Mouse (Mus musculus) B cell, adult 67 days (primary cell): ENCODE measurements around the gene Chd5. TPM values are rescaled to one million over a fixed set of nuclear protein-coding genes. Genes with fewer than 3 reads are reported as not detected.

Source experiments
- total RNA-seq, 2 experiments: library from RNA; stranded (reverse); gene quantifications; 4 replicates each; pipeline ENCODE4 v1.2.4; 2023

Gene Chd5
- total RNA-seq: under 1 TPM in 1 of 2 experiments, not detected in 1; 0.09 TPM

DNA sequence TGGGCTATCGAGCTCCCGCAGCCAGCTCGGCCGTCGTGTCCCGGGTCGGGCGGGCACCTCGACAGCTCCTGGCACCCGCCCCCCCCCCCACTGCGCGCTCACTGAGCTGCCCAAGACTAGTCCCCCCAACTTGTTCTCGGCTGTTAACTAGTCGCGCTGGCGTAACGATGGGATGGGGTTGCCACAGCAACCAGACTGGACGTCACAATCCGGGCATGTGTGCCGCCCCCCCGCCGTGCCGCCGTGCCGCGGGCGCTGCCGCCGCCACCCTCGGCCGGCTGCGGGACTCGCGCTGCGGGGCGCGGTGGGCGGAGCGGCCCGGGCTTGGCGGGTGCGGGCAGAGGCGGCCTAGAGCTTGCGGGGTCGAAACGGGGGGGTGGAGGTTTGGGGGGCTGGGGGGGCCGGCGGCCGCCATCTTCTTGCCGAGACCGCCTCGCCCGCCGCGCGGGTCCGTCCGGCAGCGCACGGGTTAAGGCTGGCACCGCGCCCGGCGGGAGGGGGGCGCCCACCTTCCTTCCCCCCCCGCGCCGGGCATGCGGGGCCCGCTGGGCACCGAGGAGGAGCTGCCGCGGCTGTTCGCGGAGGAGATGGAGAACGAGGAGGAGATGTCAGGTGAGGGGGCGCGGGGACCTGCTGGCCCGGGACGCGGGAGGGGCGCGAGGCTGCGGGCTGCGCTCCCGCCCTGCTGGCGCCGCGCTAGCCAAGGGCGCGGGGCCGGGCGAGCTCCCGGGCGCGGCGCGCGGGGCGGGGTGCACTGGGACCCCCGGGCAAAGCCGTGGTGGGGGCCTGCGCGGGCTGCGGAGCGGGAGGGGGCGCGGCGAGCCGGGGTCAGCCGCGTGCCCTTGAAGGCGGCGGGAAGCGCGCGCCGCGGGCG, at the start of gene Chd5:
TSS of gene Chd5 (plus strand) at position 233 of the 874 bp plus-strand sequence.

DNA sequence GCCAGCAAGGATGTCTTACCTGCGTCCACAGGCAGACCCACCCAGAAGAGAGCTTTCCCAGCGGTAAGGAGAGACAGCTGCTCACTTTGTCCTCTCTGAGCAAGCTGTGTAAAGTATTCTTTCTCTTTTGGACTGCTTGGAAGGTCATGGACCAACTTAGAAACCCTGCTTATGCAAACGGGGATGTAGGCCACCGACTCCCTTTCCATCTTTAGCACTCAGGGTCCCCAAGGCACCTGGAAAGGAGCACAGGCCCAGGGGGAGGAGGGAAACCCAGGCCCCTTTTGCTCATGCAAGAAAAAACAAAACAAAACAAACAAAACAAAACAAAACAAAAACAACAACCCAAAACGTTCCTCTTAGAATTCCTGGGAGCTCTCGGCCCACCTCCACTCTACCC, 46.9 kb upstream of the Chd5 start, which contains the start of gene Hes3:
TSS of gene Hes3 (minus strand) at position 101 of the 400 bp plus-strand sequence.

DNA sequence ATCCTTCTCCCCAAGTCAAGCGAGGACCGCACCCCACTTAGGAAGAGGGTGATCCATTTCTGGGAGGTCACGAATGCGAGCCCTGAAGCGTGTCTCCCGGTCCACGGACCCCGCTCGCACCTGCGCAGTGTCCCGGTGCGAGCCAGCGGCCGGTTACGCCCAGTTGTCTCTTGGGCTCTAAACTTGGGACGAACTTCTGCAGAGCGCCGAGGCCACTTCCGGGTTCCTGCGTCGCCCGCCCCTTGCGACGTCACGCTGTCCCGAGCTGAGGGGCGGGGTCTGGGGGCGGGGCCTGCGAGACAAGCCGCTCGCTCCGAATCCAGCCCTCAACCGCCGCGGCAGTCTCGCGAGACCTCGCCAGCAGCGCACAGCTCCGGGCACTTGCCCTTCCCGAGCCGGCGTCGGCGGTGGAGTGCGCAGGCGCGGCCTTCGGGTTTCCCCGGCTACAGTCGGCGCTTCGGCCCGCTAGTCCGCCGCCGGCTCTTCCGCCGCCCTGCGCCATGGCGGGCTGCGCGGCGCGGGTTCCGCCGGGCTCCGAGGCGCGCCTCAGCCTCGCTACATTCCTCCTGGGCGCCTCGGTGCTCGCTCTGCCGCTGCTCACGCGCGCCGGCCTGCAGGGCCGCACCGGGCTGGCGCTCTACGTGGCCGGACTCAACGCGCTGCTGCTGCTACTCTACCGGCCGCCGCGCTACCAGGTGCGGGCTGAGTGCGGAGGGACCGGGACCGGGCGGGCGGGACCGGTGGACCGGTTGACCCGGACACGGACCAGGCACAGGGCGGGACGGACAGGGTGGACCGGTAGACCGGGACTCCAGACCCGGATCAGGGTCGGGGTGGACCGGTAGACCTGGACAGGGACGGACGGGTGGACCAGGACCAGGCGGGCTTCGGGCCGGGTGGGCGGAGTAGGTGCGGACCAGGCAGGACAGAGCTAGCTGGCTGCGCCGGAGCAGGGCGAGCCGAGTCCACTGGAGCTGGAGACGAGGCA, 41.3 kb upstream of the Chd5 start, which contains the start of gene Icmt:
TSS of gene Icmt (plus strand) at position 354 of the 988 bp plus-strand sequence.

DNA sequence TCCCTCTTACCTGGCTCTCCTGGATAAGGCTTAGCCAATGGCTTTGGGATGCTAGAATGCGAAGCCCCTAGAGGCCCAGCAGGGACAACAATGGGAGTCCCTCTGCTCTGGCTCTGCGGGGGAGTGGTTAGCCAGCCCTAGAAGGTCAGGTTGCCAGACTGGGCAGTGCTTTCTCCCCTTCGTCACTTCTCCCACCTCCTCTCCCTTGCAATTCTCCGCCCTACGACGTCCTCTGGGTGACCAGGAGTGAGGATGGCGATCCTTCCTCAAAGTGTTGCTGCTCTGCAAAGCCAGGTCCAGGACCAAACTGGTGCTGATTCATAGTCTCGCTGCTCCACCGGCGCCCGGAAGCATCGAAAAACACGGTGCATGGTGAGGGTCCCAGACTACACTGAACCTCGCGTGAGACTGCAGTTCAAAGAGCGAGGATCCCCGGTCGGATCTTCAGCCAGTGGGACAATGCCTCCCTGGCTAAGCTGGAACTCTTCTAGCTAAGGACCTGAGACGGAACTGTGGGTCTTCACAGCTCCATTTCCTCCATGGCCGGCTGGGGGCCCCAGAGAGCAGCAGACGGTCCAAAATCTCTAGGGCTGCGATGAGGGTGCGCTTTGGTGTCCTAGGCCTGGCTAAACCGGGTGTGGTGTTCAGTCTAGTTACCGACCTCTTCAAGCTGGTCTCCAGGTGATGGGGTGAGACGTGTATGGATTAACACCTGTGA, 19.8 kb upstream of the Chd5 start, which contains the start of gene Rnf207:
TSS of gene Rnf207 (minus strand) at position 477 of the 718 bp plus-strand sequence.

DNA sequence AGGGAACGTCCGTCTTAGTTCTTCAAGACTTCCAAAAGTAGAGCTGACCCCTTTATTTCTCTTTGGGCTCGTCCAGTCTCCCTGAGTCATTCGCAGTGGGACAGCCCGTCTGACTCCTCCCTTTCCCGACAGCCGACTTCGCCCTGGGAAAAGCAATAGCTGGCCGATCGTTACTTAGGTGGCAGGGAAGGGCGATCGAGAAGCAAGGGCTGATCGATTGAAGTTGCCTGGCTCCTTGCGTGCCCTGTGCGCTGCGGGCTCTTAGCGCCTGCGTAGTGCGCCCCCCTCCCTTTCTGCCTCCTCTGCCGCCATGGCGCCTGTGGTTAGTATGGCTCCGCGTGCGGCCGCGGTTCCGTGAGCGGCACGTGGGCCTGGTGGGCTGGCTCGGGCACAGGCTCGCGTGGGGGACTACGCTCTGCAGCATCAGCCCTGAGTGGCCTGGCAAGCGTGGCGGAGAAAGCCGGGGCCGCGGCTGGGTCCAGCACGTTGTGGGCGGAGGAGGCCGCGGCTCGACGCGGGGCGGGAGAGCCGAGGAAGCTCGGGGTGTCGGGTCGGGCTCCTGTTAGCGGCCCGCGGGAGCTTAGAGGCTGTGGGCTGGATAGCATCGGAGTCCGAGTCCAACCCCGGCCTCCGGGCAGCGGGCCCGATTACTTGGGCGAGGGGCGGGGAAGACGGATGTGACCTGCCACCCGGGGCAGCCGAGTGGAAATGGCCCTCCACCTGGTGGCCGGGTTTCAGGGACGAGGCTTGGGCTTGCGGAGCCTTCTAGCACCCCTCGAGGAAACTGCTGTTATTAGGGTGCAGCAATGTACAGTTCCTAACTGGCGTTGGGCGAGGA, 12.7 kb upstream of the Chd5 start, which contains the start of gene Rpl22:
TSS of gene Rpl22 (plus strand) at position 169 of the 838 bp plus-strand sequence.

Other genes with a start within 250 kb of the Chd5 start
- gene Tnfrsf25, start 222.7 kb upstream of the Chd5 start, total RNA-seq: under 1 TPM in 1 of 2 experiments, not detected in 1; 0.32 TPM
- gene Espn, start 186.3 kb upstream of the Chd5 start, total RNA-seq: 1 to 10 TPM; 1.3 to 1.6 TPM
- not detected for gene Hes2, start 179.8 kb upstream of the Chd5 start, total RNA-seq
- 1 to 10 TPM; 3.8 to 5.5 TPM for gene Acot7, start 160.5 kb upstream of the Chd5 start, total RNA-seq
- gene Gpr153, start 64.4 kb upstream of the Chd5 start, total RNA-seq: not detected
- gene Hes3, start 47.0 kb upstream of the Chd5 start, total RNA-seq: not detected
- gene Icmt, start 41.4 kb upstream of the Chd5 start, total RNA-seq: 10 to 100 TPM; 35.4 to 40.8 TPM
- gene Rnf207, start 19.7 kb upstream of the Chd5 start, total RNA-seq: not detected
- gene Rpl22, start 12.9 kb upstream of the Chd5 start, total RNA-seq: 100 to 1,000 TPM; 825 to 862 TPM
- gene Nphp4, start 138.1 kb downstream of the Chd5 start, total RNA-seq: 1 to 10 TPM; 3.5 to 7.1 TPM
- gene Kcnab2, start 139.2 kb downstream of the Chd5 start, total RNA-seq: 10 to 100 TPM; 88.4 to 94.7 TPM